Mouse (Mus musculus) G1E (cell line): ENCODE data around the gene Chdh. TPM values are rescaled to one million over a fixed set of nuclear protein-coding genes. Genes with fewer than 3 reads are reported as not detected.

Source experiments
- ATAC-seq: 2 replicates; pipeline ENCODE4 v1.8.0; 2016; ENCODE audit warnings: mild to moderate bottlenecking; ENCODE audit not compliant: insufficient number of reproducible peaks, poor library complexity, low FRiP score, severe bottlenecking; ENCODE audit errors: extremely low read depth
- DNase-seq: peaks from one replicate; pipeline ENCODE4 v3.0.0; 2012; ENCODE audit warnings: low spot score
- H3K27me3 ChIP-seq: 2 replicates; pipeline ENCODE4 v1.6.1; 2012; ENCODE audit warnings: mild to moderate bottlenecking, low read length, inconsistent platforms; ENCODE audit not compliant: insufficient read depth
- H3K36me3 ChIP-seq: replicated peaks from 2 replicates; pipeline ENCODE3; 2012; ENCODE audit warnings: mild to moderate bottlenecking, inconsistent platforms
- H3K4me1 ChIP-seq: 2 replicates; pipeline ENCODE4 v1.6.1; 2012; ENCODE audit warnings: low read depth, low read length, inconsistent platforms, mixed read lengths; ENCODE audit not compliant: insufficient read depth
- H3K4me3 ChIP-seq: 2 replicates; pipeline ENCODE4 v1.5.1; 2012; ENCODE audit warnings: low read depth, mild to moderate bottlenecking, inconsistent platforms, low read length, moderate library complexity, mixed read lengths
- H3K9me3 ChIP-seq: replicated peaks from 2 replicates; pipeline ENCODE4 v1.6.1; 2012; ENCODE audit warnings: inconsistent platforms
- CTCF ChIP-seq: IDR thresholded peaks from 2 replicates; pipeline ENCODE4 v1.5.1; 2012; ENCODE audit warnings: low read depth, low read length, inconsistent platforms, mixed read lengths
- GATA1 ChIP-seq: IDR thresholded peaks from 2 replicates; pipeline ENCODE4 v1.6.1; 2012; ENCODE audit warnings: borderline replicate concordance, low read length, inconsistent platforms, mixed read lengths
- GATA2 ChIP-seq: IDR thresholded peaks from 2 replicates; pipeline ENCODE4 v1.6.1; 2012; ENCODE audit warnings: low read depth, low read length, inconsistent platforms, borderline replicate concordance
- POLR2AphosphoS5 ChIP-seq: IDR thresholded peaks from 2 replicates; pipeline ENCODE4 v1.6.1; 2012; ENCODE audit warnings: low read depth, low read length, inconsistent platforms; ENCODE audit not compliant: insufficient replicate concordance
- TAL1 ChIP-seq: conservative IDR thresholded peaks from 2 replicates; pipeline ENCODE4 v1.6.1; 2012; ENCODE audit warnings: low read depth, low read length, inconsistent platforms, mixed read lengths
- polyA plus RNA-seq: library from polyadenylated mRNA; stranded (reverse); fragments of >175 nt; gene quantifications from 2 replicates; pipeline ENCODE4 v1.2.3, GENCODE M21; 2012
- total RNA-seq, 2 experiments: library from RNA; stranded (forward) in 1 of 2; stranded (reverse) in 1 of 2; fragments of 200-1000 nt in 1 of 2; fragments of >200 nt in 1 of 2; fragmentation: Nextera tagmentation in 1 of 2; gene quantifications; 2 replicates each; pipeline ENCODE4 v1.2.3; 2014 to 2017

Gene Chdh
- total and polyA plus RNA-seq, 3 experiments = 0.16 TPM; not detected in 2

GRCm38 (mm10) chr14:30075268-30075887 lies 66.6 kb downstream of the Chdh start:
- ATAC-seq (no peak), DNase-seq (no peak)
- no peaks in the 10 kb centered on the region for H3K9me3 ChIP-seq
- no peaks in the 10 kb centered on the region for H3K36me3 ChIP-seq
- TF ChIP-seq GATA1 (no peak), TAL1 (no peak), POLR2AphosphoS5 (no peak), CTCF (no peak), GATA2 (no peak)
- peaks cover 3% of the 10 kb centered on the region; the same call in 1 of the 2 replicates for H3K27me3 ChIP-seq
- H3K4me1 ChIP-seq = no peaks in the 10 kb centered on the region
- H3K4me3 ChIP-seq = no peak overlapping the region

DNA sequence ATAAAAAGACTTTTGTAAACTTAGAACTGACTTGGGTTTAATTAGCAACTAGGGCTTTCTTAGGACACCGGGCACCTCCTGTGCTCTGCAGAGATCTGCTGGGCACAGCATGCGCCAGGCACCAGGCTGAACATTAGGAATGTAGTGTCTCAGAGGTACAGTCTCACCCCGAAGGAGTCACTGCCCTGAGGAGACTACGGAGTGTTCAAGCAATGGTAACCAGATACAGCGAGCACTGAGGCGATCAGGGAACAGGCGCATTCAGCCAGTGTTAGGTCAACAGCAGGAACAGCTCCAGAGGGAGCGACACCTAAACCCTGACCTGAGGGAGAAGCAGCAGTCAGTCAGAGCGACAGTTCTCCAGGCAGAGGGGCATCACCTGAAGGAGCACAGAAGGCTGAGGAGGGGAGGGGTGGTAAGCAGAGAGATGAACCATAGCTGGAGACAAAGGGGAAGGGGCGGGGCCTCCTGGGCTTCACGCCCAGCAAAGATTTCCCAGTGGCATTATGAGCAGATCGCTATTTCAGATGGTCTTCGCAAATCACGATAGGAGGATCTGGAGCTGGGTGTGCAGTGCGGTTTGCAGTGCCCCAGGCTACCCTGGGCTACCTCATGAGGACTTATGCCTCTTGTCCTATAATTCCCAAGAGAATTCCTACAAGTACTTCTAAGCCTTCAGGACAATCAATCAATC lies 69.4 kb downstream of the Chdh start:
- no peaks in the 10 kb centered on the region for H3K4me1 ChIP-seq
- TF ChIP-seq GATA1 (no peak), TAL1 (no peak)
- no peak for DNase-seq

DNA sequence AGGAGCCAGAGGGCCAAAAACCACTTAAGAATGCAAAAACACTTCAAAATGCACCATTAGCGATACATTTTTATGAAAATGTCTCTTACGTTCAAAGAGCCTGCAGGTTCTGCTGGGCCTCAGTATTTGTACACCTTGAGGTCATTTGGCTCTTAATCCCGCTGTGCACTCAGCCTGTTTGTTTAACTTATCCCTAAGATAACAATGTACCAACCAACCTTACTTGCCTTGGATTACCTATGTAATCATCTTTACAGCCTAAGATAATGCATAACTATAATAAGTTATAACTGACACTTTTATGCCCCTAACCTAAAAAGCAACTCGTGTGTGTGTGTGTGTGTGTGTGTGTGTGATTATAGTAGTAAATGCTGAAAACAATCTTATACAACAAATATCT lies 70.9 kb downstream of the Chdh start:
- DNase-seq (no peak), ATAC-seq (no peak)
- TF ChIP-seq GATA1 = no peak
- TF ChIP-seq GATA2 = no peak
- no peak for TF ChIP-seq POLR2AphosphoS5
- TF ChIP-seq CTCF = no peak
- TF ChIP-seq TAL1 = no peak
- Histone ChIP-seq H3K36me3 (no peaks in the 10 kb centered on the region), H3K27me3 (peaks cover 3% of the 10 kb centered on the region; the same call in 1 of the 2 replicates), H3K9me3 (no peaks in the 10 kb centered on the region), H3K4me3 (no peak overlapping the region), H3K4me1 (no peaks in the 10 kb centered on the region)

More for the DNA sequence above, 69.4 kb downstream of the Chdh start:
- Histone ChIP-seq H3K9me3 (no peaks in the 10 kb centered on the region), H3K27me3 (peaks cover 3% of the 10 kb centered on the region; the same call in 1 of the 2 replicates), H3K4me3 (no peak overlapping the region), H3K36me3 (no peaks in the 10 kb centered on the region)
- ATAC-seq = no peak

Other genes with a start within 250 kb of the Chdh start
- 49.4 and 55.1 TPM in 2 replicates for gene Selenok, start 40.7 kb upstream of the Chdh start, total RNA-seq (2014; fragmentation: Nextera tagmentation)
- gene Selenok, start 40.7 kb upstream of the Chdh start, total RNA-seq (2017) = 278 and 312 TPM in 2 replicates
- gene Selenok, start 40.7 kb upstream of the Chdh start, polyA plus RNA-seq = 6.2 and 7.9 TPM in 2 replicates
- 39.9 and 46.2 TPM in 2 replicates for gene Actr8, start 30.7 kb upstream of the Chdh start, total RNA-seq (2014; fragmentation: Nextera tagmentation)
- 45.8 and 53.0 TPM in 2 replicates for gene Actr8, start 30.7 kb upstream of the Chdh start, total RNA-seq (2017)
- gene Actr8, start 30.7 kb upstream of the Chdh start, polyA plus RNA-seq = 34.9 and 39.0 TPM in 2 replicates
- gene Il17rb, start 127 bp upstream of the Chdh start, total RNA-seq (2014; fragmentation: Nextera tagmentation) = not detected in 2 replicates
- 0.23 and 0.33 TPM in 2 replicates for gene Il17rb, start 127 bp upstream of the Chdh start, total RNA-seq (2017)
- gene Il17rb, start 127 bp upstream of the Chdh start, polyA plus RNA-seq = not detected in 2 replicates